Mouse (Mus musculus) midbrain, postnatal 0 days (tissue): ENCODE results near the gene Dppa3. TPM values are rescaled to one million over a fixed set of nuclear protein-coding genes. Genes with fewer than 3 reads are reported as not detected.

ENCODE experiments used
- ATAC-seq: fragments of 200-750 bp; cut with Nextera tagmentation; 2 replicates; pipeline ENCODE4 v1.8.0; 2017; ENCODE audit warnings: moderate number of reproducible peaks, mild to moderate bottlenecking, moderate TSS enrichment, moderate library complexity; ENCODE audit not compliant: low FRiP score
- DNase-seq: peaks from one replicate; pipeline ENCODE4 v3.0.0-alpha.2; 2015; ENCODE audit warnings: low spot score
- H3K27ac ChIP-seq: fragments of 300-500 bp; sonication (generic); 2 replicates; pipeline ENCODE4 v1.5.1; 2014; ENCODE audit warnings: low read depth, mild to moderate bottlenecking, low read length, mixed read lengths
- H3K27me3 ChIP-seq: fragments of 300-500 bp; sonication (generic); 2 replicates; pipeline ENCODE4 v1.6.1; 2014; ENCODE audit warnings: low read length, control low read depth, mixed read lengths; ENCODE audit not compliant: insufficient read depth
- H3K36me3 ChIP-seq: fragments of 300-500 bp; sonication (generic); 2 replicates; pipeline ENCODE4 v1.6.1; 2014; ENCODE audit warnings: low read length, control low read depth, mixed read lengths; ENCODE audit not compliant: insufficient read depth
- H3K4me1 ChIP-seq: fragments of 300-500 bp; sonication (generic); 2 replicates; pipeline ENCODE4 v1.6.1; 2014; ENCODE audit warnings: mild to moderate bottlenecking, control low read depth, antibody characterized with exemption, low read length, mixed read lengths; ENCODE audit not compliant: insufficient read depth
- H3K4me2 ChIP-seq: fragments of 300-500 bp; sonication (generic); 2 replicates; pipeline ENCODE4 v1.6.1; 2014; ENCODE audit warnings: low read depth, mild to moderate bottlenecking, low read length, mixed read lengths; ENCODE audit not compliant: poor library complexity, severe bottlenecking
- H3K4me3 ChIP-seq: fragments of 300-500 bp; sonication (generic); 2 replicates; pipeline ENCODE4 v1.5.1; 2014; ENCODE audit warnings: low read depth, mild to moderate bottlenecking, low read length, moderate library complexity
- H3K9ac ChIP-seq: fragments of 300-500 bp; sonication (generic); replicated peaks from 2 replicates; pipeline ENCODE4 v1.6.1; 2014; ENCODE audit warnings: mild to moderate bottlenecking, low read length, moderate library complexity, mixed read lengths; ENCODE audit not compliant: poor library complexity, severe bottlenecking
- H3K9me3 ChIP-seq: fragments of 300-500 bp; sonication (generic); 2 replicates; pipeline ENCODE4 v1.6.1; 2016; ENCODE audit warnings: low read length, control low read depth
- CTCF ChIP-seq: IDR thresholded peaks from 2 replicates; pipeline ENCODE4 v1.5.1; 2016; ENCODE audit warnings: antibody characterized with exemption, mild to moderate bottlenecking
- WGBS: fragments of 180-500 bp; shearing (Covaris S2); extraction: QIAGEN DNeasy Blood & Tissue Kit; methylation state at CpG from one replicate; pipeline ENCODE4 v1.1.7; 2014; 5-methylcytosine and 5-hydroxymethylcytosine counted together
- polyA plus RNA-seq: library from polyadenylated mRNA; unstranded; fragments of >200 nt; fragmentation: Nextera tagmentation; extraction: Ambion mirVana; gene quantifications from 2 replicates; pipeline ENCODE4 v1.2.1, GENCODE M21; 2015
- total RNA-seq: library from RNA; depleted of rRNA; stranded (reverse); fragments of >200 nt; gene quantifications from 2 replicates; pipeline ENCODE4 v1.2.3, GENCODE M21; 2014; rRNA removed

The Dppa3 gene
- total and polyA plus RNA-seq, 2 experiments from 2014 or later, result not detected

- ATAC-seq, result no peak
Measured at GRCm38 (mm10) chr6:122672746-122673145, 46.5 kb downstream of the Dppa3 start.

More at GRCm38 (mm10) chr6:122672746-122673145, 46.5 kb downstream of the Dppa3 start:
- Histone ChIP-seq H3K36me3 (no peaks in the 10 kb centered on the region), H3K27me3 (no peaks in the 10 kb centered on the region), H3K4me1 (0 out of 2 replicates have a peak, but pooled peaks cover 2% of the 10 kb centered on the region), H3K9ac (no peak overlapping the region), H3K4me2 (no peak overlapping the region), H3K9me3 (no peaks in the 10 kb centered on the region), H3K4me3 (no peak overlapping the region), H3K27ac (no peak overlapping the region)
- no peak for DNase-seq
- WGBS, result 62% methylated on average over 8 of the region's 8 CpGs
- TF ChIP-seq CTCF, result no peak

Other genes starting within 250 kb of the Dppa3 start
- 134 and 164 TPM in 2 replicates for gene Rimklb, start 127.6 kb upstream of the Dppa3 start, total RNA-seq
- gene Rimklb, start 127.6 kb upstream of the Dppa3 start, polyA plus RNA-seq, result 114 and 120 TPM in 2 replicates
- 1.9 and 2.5 TPM in 2 replicates for gene Mfap5, start 120.6 kb upstream of the Dppa3 start, total RNA-seq
- gene Mfap5, start 120.6 kb upstream of the Dppa3 start, polyA plus RNA-seq, result 6.5 and 10.1 TPM in 2 replicates
- 0.11 and 1.3 TPM in 2 replicates for gene Aicda, start 72.6 kb upstream of the Dppa3 start, total RNA-seq
- 0.49 and 0.53 TPM in 2 replicates for gene Aicda, start 72.6 kb upstream of the Dppa3 start, polyA plus RNA-seq
- 0.88 and 0.90 TPM in 2 replicates for gene Apobec1, start 24.0 kb upstream of the Dppa3 start, total RNA-seq
- 1.7 and 2.1 TPM in 2 replicates for gene Apobec1, start 24.0 kb upstream of the Dppa3 start, polyA plus RNA-seq
- gene Gdf3, start 16.3 kb upstream of the Dppa3 start, total RNA-seq, result not detected in 2 replicates
- gene Gdf3, start 16.3 kb upstream of the Dppa3 start, polyA plus RNA-seq, result not detected in 2 replicates
- 0.09 and 0.16 TPM in 2 replicates for gene Nanog, start 81.1 kb downstream of the Dppa3 start, total RNA-seq
- 0.07 and 0.10 TPM in 2 replicates for gene Nanog, start 81.1 kb downstream of the Dppa3 start, polyA plus RNA-seq
- gene Slc2a3, start 175.2 kb downstream of the Dppa3 start, total RNA-seq, result 96.0 and 129 TPM in 2 replicates
- gene Slc2a3, start 175.2 kb downstream of the Dppa3 start, polyA plus RNA-seq, result 48.4 and 50.1 TPM in 2 replicates
- 24.4 and 27.2 TPM in 2 replicates for gene Foxj2, start 193.5 kb downstream of the Dppa3 start, total RNA-seq
- 8.6 and 8.8 TPM in 2 replicates for gene Foxj2, start 193.5 kb downstream of the Dppa3 start, polyA plus RNA-seq
- gene C3ar1, start 229.8 kb downstream of the Dppa3 start, total RNA-seq, result 1.8 and 2.0 TPM in 2 replicates
- gene C3ar1, start 229.8 kb downstream of the Dppa3 start, polyA plus RNA-seq, result 1.3 and 1.4 TPM in 2 replicates
- gene Necap1, start 248.1 kb downstream of the Dppa3 start, total RNA-seq, result 145 and 146 TPM in 2 replicates
- gene Necap1, start 248.1 kb downstream of the Dppa3 start, polyA plus RNA-seq, result 173 and 178 TPM in 2 replicates